Mouse (Mus musculus): Measurements from ENCODE around the gene Glp2r. TPM values are rescaled to one million over a fixed set of nuclear protein-coding genes. Genes with fewer than 3 reads are reported as not detected.

Glp2r gene
- polyA plus RNA-seq, 1 experiment, result not detected

DNA sequence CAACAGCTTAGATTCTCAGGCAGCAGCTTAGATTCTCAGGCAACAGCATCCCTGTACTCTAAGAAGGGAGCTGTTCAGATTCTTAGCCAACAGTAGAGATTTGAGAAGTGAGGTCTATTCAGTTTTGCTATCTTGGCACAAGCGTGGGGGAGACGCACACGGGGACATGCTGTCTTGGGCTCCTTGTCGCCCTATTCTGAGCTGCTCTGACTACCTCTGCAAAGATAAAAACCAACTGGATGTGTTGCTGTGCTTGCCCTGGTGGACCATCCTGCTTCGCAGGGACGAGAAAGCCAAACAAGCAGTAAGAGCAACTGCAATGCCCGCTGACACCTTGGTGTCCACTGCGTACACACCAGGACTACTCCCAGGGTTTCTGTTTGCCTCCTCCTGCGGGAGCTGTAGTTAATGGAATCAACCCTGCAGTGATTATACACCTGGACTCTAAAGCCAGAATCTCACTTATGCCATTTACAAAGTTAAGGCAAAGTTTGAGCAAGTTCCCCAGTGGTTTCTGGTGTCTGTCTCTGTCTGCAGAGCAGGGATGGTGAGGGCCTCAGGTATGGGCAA, 117.3 kb downstream of the Glp2r start:
- TF ChIP-seq CTCF (conservative IDR thresholded peaks at IDR 0.05; ENCODE audit: insufficient read depth, insufficient read length, low read depth, low read length) (no peak), POLR2A (IDR thresholded peaks at IDR 0.05; ENCODE audit: low read depth, low read length) (no peak)
- H3K4me3 ChIP-seq (ENCODE audit: insufficient read depth, low read depth, low read length), result no peak overlapping the region
- H3K27me3 ChIP-seq (replicated peaks; ENCODE audit: control insufficient read depth, insufficient read depth, low read length), result no peaks in the 10 kb centered on the region
- H3K27ac ChIP-seq (ENCODE audit: insufficient read depth, low read depth, low read length), result no peak overlapping the region
- no peaks in the 10 kb centered on the region for H3K4me1 ChIP-seq (ENCODE audit: control insufficient read depth, insufficient read depth, low read length)
- no peak for DNase-seq
- H3K36me3 ChIP-seq (ENCODE audit: control insufficient read depth, insufficient read depth, low read length), result no peaks in the 10 kb centered on the region
- 81% methylated on average over 9 of the region's 9 CpGs for WGBS

DNA sequence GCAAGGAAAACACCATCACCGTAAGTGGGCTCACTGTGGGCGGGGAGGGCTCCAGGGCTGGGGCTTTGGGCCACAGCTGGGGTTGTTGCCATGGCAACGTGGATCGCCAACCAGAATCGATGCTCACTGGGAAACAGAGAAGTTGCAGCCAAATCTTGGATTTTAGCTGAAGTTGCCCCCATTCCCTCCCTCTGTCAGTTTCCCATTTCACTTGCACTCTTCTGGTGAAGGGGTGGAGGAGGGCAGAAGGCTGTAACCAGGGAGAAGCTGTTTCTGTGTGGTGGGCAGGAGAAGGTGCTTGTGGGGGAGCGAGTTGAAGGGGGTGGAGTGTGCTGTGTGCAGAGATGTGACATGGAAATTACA, 118.1 kb downstream of the Glp2r start:
- H3K4me1 ChIP-seq (ENCODE audit: control insufficient read depth, insufficient read depth, low read length), result no peaks in the 10 kb centered on the region
- no peaks in the 10 kb centered on the region for H3K36me3 ChIP-seq (ENCODE audit: control insufficient read depth, insufficient read depth, low read length)
- H3K27ac ChIP-seq (ENCODE audit: insufficient read depth, low read depth, low read length), result no peak overlapping the region
- TF ChIP-seq CTCF (conservative IDR thresholded peaks at IDR 0.05; ENCODE audit: insufficient read depth, insufficient read length, low read depth, low read length) (no peak), POLR2A (IDR thresholded peaks at IDR 0.05; ENCODE audit: low read depth, low read length) (no peak)
- 49% methylated on average over 6 of the region's 6 CpGs for WGBS
- no peak overlapping the region for H3K4me3 ChIP-seq (ENCODE audit: insufficient read depth, low read depth, low read length)
- H3K27me3 ChIP-seq (replicated peaks; ENCODE audit: control insufficient read depth, insufficient read depth, low read length), result no peaks in the 10 kb centered on the region
- no peak for DNase-seq

DNA sequence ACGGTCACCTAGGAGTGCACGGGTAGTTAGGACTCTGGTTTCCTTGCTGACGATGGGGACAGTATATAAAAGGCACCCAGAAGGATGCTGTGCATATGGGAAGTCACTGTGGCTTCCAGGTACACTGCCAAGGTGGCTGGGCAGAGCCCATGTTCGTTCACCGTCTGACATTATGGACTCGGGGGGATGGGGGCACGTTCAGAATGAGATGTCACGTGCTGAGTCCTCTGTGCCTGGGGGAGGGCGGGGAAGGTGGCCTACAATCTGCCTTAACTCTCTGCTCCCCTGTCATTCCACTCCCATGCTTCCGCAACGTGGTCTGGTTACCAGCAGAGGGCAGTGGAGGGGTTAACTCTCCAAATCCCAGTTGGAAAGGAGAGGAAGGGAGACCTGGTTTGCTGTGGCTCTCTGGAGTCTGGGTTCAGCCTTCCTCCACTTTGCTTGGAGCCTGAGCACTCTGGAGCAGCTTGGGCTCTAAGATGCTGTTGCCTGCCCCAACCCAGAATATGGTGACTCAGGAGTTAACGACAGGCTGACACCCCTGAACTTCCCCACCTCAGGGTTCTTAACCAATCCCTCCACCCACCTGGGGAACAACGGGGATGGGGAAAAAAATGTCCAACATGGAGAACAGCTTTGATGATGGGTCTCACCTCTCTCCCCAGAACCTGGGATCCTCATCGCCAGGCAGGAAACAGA, 118.6 kb downstream of the Glp2r start:
- no peaks in the 10 kb centered on the region for H3K4me1 ChIP-seq (ENCODE audit: control insufficient read depth, insufficient read depth, low read length)
- no peak overlapping the region for H3K4me3 ChIP-seq (ENCODE audit: insufficient read depth, low read depth, low read length)
- H3K27ac ChIP-seq (ENCODE audit: insufficient read depth, low read depth, low read length), result no peak overlapping the region
- H3K36me3 ChIP-seq (ENCODE audit: control insufficient read depth, insufficient read depth, low read length), result no peaks in the 10 kb centered on the region
- TF ChIP-seq POLR2A (IDR thresholded peaks at IDR 0.05; ENCODE audit: low read depth, low read length) (no peak), CTCF (conservative IDR thresholded peaks at IDR 0.05; ENCODE audit: insufficient read depth, insufficient read length, low read depth, low read length) (peak; percentile 63)
- WGBS, result 22% methylated on average over 14 of the region's 14 CpGs
- DNase-seq, result peak; percentile 36
- H3K27me3 ChIP-seq (replicated peaks; ENCODE audit: control insufficient read depth, insufficient read depth, low read length), result no peaks in the 10 kb centered on the region

DNA sequence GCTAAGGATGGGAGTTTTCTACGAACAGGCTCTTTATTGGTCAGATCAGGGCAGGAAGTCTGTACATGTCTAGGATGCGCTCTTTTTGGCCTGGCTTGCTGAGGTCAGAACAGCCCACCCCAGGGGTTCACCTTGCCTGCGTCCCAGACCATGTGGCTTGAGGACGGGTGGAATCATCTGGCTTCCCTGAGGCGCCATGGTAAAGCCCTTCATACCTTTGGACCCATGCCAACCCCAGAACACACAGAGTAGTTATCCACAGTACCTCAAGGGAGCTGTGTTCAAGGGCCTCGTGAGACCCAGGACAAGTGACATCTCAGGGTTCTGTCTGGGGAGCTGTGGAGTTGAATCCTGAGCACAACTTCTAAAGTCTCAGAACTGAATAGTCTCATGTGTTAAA, 119.2 kb downstream of the Glp2r start:
- DNase-seq, result no peak
- WGBS, result 84% methylated on average over 6 of the region's 6 CpGs
- Histone ChIP-seq H3K4me1 (ENCODE audit: control insufficient read depth, insufficient read depth, low read length) (no peaks in the 10 kb centered on the region), H3K27ac (ENCODE audit: insufficient read depth, low read depth, low read length) (no peak overlapping the region), H3K36me3 (ENCODE audit: control insufficient read depth, insufficient read depth, low read length) (no peaks in the 10 kb centered on the region), H3K4me3 (ENCODE audit: insufficient read depth, low read depth, low read length) (no peak overlapping the region), H3K27me3 (replicated peaks; ENCODE audit: control insufficient read depth, insufficient read depth, low read length) (no peaks in the 10 kb centered on the region)
- no peak for TF ChIP-seq POLR2A (IDR thresholded peaks at IDR 0.05; ENCODE audit: low read depth, low read length)
- TF ChIP-seq CTCF (conservative IDR thresholded peaks at IDR 0.05; ENCODE audit: insufficient read depth, insufficient read length, low read depth, low read length), result no peak

DNA sequence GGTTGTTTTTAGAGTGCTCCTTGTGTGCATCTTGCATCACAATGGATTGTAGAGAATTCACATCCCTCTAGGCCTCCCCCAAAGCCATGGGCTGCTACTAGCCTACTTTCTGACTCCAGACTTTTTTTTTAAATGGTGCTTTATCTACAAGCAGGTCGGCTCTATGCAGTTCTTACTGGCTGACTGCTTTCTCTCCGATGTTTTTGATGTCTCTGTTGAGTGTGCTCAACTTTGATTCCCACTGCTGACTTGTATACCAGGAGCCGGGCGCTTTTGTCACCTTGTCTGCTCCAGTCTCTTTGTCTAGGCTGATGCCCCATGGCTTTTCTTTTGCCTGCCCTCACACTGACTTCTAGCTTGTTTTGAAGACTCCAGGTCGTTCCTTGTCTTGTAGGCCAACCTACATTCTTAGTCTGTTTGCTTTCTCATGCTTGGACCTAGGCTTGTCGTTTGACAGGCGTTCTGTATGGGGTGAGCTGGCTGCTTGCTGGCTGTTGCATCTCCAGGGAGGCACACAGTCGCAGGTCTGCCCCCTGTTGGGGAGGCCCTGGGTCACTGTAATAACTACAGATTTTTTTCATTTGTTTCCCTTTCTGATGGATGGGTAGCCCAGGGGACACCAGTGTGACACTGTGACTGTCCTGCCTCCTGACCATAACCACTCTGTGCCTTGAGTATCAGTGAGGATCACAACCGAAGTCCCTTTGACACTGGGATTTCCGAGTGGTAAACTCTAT, 120.8 kb downstream of the Glp2r start:
- no peaks in the 10 kb centered on the region for H3K27me3 ChIP-seq (replicated peaks; ENCODE audit: control insufficient read depth, insufficient read depth, low read length)
- no peak overlapping the region for H3K4me3 ChIP-seq (ENCODE audit: insufficient read depth, low read depth, low read length)
- H3K27ac ChIP-seq (ENCODE audit: insufficient read depth, low read depth, low read length), result no peak overlapping the region
- DNase-seq, result peak; percentile 7
- 64% methylated on average over 10 of the region's 10 CpGs for WGBS
- H3K4me1 ChIP-seq (ENCODE audit: control insufficient read depth, insufficient read depth, low read length), result no peaks in the 10 kb centered on the region
- no peaks in the 10 kb centered on the region for H3K36me3 ChIP-seq (ENCODE audit: control insufficient read depth, insufficient read depth, low read length)
- TF ChIP-seq CTCF (conservative IDR thresholded peaks at IDR 0.05; ENCODE audit: insufficient read depth, insufficient read length, low read depth, low read length) (no peak), POLR2A (IDR thresholded peaks at IDR 0.05; ENCODE audit: low read depth, low read length) (no peak)

DNA sequence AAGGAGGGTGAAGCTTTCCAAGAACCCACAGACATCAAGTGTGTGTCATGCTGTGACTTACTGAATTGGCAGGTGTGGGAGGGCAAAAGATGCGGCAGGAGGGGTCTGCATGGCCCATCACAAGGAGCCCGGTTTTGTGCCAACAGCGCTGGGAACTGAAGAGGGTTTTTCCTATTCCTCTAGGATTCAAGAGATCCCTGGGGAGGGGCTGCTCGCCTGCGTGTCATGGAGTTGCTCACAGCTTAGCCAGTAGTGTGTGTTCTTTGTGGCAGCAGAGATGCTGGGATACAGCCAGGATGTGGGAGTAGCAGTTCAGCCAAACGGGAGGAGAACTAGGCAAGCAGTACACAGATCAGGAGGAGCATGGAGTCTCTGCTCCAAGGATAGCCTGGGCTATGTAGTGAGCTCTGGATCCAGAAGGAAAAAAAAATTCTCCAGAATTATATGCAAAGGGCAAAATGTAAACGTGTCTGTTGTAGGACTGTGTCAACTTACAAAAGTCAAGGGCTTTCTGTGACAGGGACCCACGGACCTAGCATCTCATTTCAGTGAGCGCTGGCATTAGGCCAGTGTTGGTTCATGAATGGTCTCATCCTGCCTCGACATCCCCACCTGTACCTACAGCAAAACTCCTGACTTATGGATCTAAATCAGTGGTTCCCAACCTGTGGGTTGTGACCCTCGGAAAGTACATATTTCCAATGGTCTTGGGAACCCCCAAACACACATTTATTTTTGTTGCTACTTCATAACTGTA, 122.1 kb downstream of the Glp2r start:
- no peaks in the 10 kb centered on the region for H3K27me3 ChIP-seq (replicated peaks; ENCODE audit: control insufficient read depth, insufficient read depth, low read length)
- TF ChIP-seq CTCF (conservative IDR thresholded peaks at IDR 0.05; ENCODE audit: insufficient read depth, insufficient read length, low read depth, low read length) (no peak), POLR2A (IDR thresholded peaks at IDR 0.05; ENCODE audit: low read depth, low read length) (no peak)

More for the DNA sequence above, 122.1 kb downstream of the Glp2r start:
- Histone ChIP-seq H3K36me3 (ENCODE audit: control insufficient read depth, insufficient read depth, low read length) (no peaks in the 10 kb centered on the region), H3K27ac (ENCODE audit: insufficient read depth, low read depth, low read length) (no peak overlapping the region), H3K4me1 (ENCODE audit: control insufficient read depth, insufficient read depth, low read length) (no peaks in the 10 kb centered on the region), H3K4me3 (ENCODE audit: insufficient read depth, low read depth, low read length) (no peak overlapping the region)
- WGBS, result 74% methylated on average over 11 of the region's 11 CpGs
- no peak for DNase-seq
